8 mouse cellular contexts compared by ENCODE assay signal in genomic region chr16:3116113-3116511, GRCm38 (mm10).
DNase-seq lines count a peak whose midpoint lies in the region; TF ChIP-seq lines count a peak whose summit lies in the region.
"Not testable (repeated sequence)": the region's sequence is repeated elsewhere in the genome, so short reads cannot be mapped to it uniquely, and the experiment has no call there.

No protein-coding gene starts in this region.

- 88% methylated on average over 2 of the region's 3 CpGs for WGBS in spleen, adult 2 months

- not testable (repeated sequence) for H3K27me3 ChIP-seq in MEL (ENCODE audit: control insufficient read depth in 1 of 2, insufficient read depth in 2 of 2, low read length in 2 of 2); spleen, adult 2 months (ENCODE audit: control insufficient read depth, insufficient read depth, low read length)

- not testable (repeated sequence) for H3K9ac ChIP-seq in MEL (ENCODE audit: control insufficient read depth, low read depth, low read length, poor library complexity, severe bottlenecking)

- H3K4me1 ChIP-seq in MEL (ENCODE audit: control insufficient read depth in 1 of 2, insufficient read depth in 2 of 2, low read length in 2 of 2); spleen, adult 2 months (ENCODE audit: control insufficient read depth, insufficient read depth, insufficient read length): not testable (repeated sequence)

- not testable (repeated sequence) for TF ChIP-seq EP300 in MEL (IDR thresholded peaks at IDR 0.05; ENCODE audit: low read depth in 1 of 2, low read length in 2 of 2)

- peak; percentile 77 for DNase-seq in MEL (ENCODE audit: low read depth, low spot score)
- peak; percentile 5 for DNase-seq in cerebellum, adult 11-12 months
- DNase-seq in gastrocnemius, postnatal 10 days: peak; percentile 16
- peak; percentile 22 for DNase-seq in hindlimb bud, embryonic 11.5 days (ENCODE audit: extremely low spot score, low read depth, low spot score)
- peak; percentile 53 for DNase-seq in layer of hippocampus, adult 9-10 months (ENCODE audit: low spot score)
- DNase-seq in lung, postnatal 25 days (ENCODE audit: low spot score): peak; percentile 44
- peak; percentile 8 to 31 for DNase-seq in spleen, adult 2 months (ENCODE audit: low read depth in 1 of 2, low spot score in 2 of 2)
- peak; percentile 26 to 68 for DNase-seq in urinary bladder, postnatal 4 days (ENCODE audit: low spot score in 2 of 2)

- H3K27ac ChIP-seq in MEL (ENCODE audit: control insufficient read depth, low read depth, low read length); spleen, adult 2 months (ENCODE audit: insufficient read depth, low read length): not testable (repeated sequence)

- not testable (repeated sequence) for H3K79me2 ChIP-seq in MEL (ENCODE audit: control insufficient read depth, insufficient read depth, low read length, poor library complexity)

- not testable (repeated sequence) for TF ChIP-seq POLR2A in MEL (IDR thresholded peaks at IDR 0.05; ENCODE audit: control insufficient read depth in 1 of 2, insufficient read depth in 1 of 2, low read depth in 1 of 2, low read length in 2 of 2, poor library complexity in 1 of 2); spleen, adult 2 months (IDR thresholded peaks at IDR 0.05; ENCODE audit: low read depth, low read length)

- not testable (repeated sequence) for TF ChIP-seq RAD21 in MEL (IDR thresholded peaks at IDR 0.05; ENCODE audit: low read depth, low read length)

- TF ChIP-seq CTCF in MEL (IDR thresholded peaks at IDR 0.05 in 2 of 3, conservative IDR thresholded peaks at IDR 0.05 in 1 of 3; ENCODE audit: control insufficient read depth in 1 of 3, insufficient read depth in 1 of 3, low read depth in 2 of 3, low read length in 3 of 3, poor library complexity in 1 of 3, severe bottlenecking in 1 of 3); spleen, adult 2 months (IDR thresholded peaks at IDR 0.05; ENCODE audit: extremely low read depth, insufficient read depth, insufficient read length, insufficient replicate concordance): not testable (repeated sequence)

- H3K4me3 ChIP-seq in MEL (ENCODE audit: control insufficient read depth in 1 of 2, insufficient read depth in 1 of 2, low read depth in 2 of 2, low read length in 2 of 2); spleen, adult 2 months (ENCODE audit: extremely low read depth, insufficient read depth, insufficient read length): not testable (repeated sequence)

- H3K9me3 ChIP-seq in MEL (replicated peaks; ENCODE audit: insufficient read depth, low read length): not testable (repeated sequence)

- H3K36me3 ChIP-seq in MEL (ENCODE audit: control insufficient read depth in 1 of 2, insufficient read depth in 2 of 2, low read length in 2 of 2); spleen, adult 2 months (ENCODE audit: control insufficient read depth, insufficient read depth, low read length): not testable (repeated sequence)

Comparison
In these comparisons a context has a peak if more than half of its experiments do, and no peak if none do; other contexts are left out.
1. DNase-seq: peak in every context shown above with its lines; median percentile 77 in MEL; 53 in layer of hippocampus, adult 9-10 months; 47 in urinary bladder, postnatal 4 days; 44 in lung, postnatal 25 days; 22 in hindlimb bud, embryonic 11.5 days; 20 in spleen, adult 2 months; 16 in gastrocnemius, postnatal 10 days; 5 in cerebellum, adult 11-12 months.